Mouse (Mus musculus) heart, postnatal 0 days (tissue): Measurements from ENCODE around the gene Kcnh2. TPM values are rescaled to one million over a fixed set of nuclear protein-coding genes. Genes with fewer than 3 reads are reported as not detected.

Experiments used
- ATAC-seq: fragments of 200-750 bp; cut with Nextera tagmentation; 2 replicates; pipeline ENCODE4 v1.8.0; 2017; ENCODE audit warnings: low read depth, moderate number of reproducible peaks, moderate library complexity; ENCODE audit not compliant: insufficient read depth
- DNase-seq: peaks from one replicate; pipeline ENCODE4 v3.0.0-alpha.2; 2016; ENCODE audit warnings: low spot score
- H3K27ac ChIP-seq: fragments of 300-500 bp; sonication (generic); 2 replicates; pipeline ENCODE4 v1.5.1; 2014; ENCODE audit warnings: low read depth, mild to moderate bottlenecking
- H3K27me3 ChIP-seq: fragments of 300-500 bp; sonication (generic); 2 replicates; pipeline ENCODE4 v1.6.1; 2014; ENCODE audit warnings: low read length, mixed read lengths; ENCODE audit not compliant: control insufficient read depth, insufficient read depth
- H3K36me3 ChIP-seq: fragments of 300-500 bp; sonication (generic); replicated peaks from 2 replicates; pipeline ENCODE4 v1.6.1; 2014; ENCODE audit warnings: low read length, mixed read lengths; ENCODE audit not compliant: control insufficient read depth, insufficient read depth
- H3K4me1 ChIP-seq: fragments of 300-500 bp; sonication (generic); 2 replicates; pipeline ENCODE4 v1.6.1; 2014; ENCODE audit warnings: antibody characterized with exemption; ENCODE audit not compliant: control insufficient read depth, insufficient read depth
- H3K4me2 ChIP-seq: fragments of 300-500 bp; sonication (generic); 2 replicates; pipeline ENCODE4 v1.6.1; 2014; ENCODE audit warnings: low read depth, mild to moderate bottlenecking, low read length, moderate library complexity
- H3K4me3 ChIP-seq: fragments of 300-500 bp; sonication (generic); 2 replicates; pipeline ENCODE4 v1.5.1; 2014; ENCODE audit warnings: low read depth, low read length
- H3K9ac ChIP-seq: fragments of 300-500 bp; sonication (generic); replicated peaks from 2 replicates; pipeline ENCODE4 v1.6.1; 2014; ENCODE audit warnings: low read depth, low read length, mixed read lengths
- H3K9me3 ChIP-seq: fragments of 300-500 bp; sonication (generic); replicated peaks from 2 replicates; pipeline ENCODE4 v1.6.1; 2016; ENCODE audit warnings: low read length; ENCODE audit not compliant: control insufficient read depth
- CTCF ChIP-seq: IDR thresholded peaks from 2 replicates; pipeline ENCODE4 v1.5.1; 2016; ENCODE audit warnings: antibody characterized with exemption, control low read depth, low read depth
- EP300 ChIP-seq: IDR thresholded peaks from 2 replicates; pipeline ENCODE4 v1.6.1; 2016; ENCODE audit warnings: antibody characterized with exemption, low read depth
- WGBS: fragments of 180-500 bp; shearing (Covaris S2); extraction: QIAGEN DNeasy Blood & Tissue Kit; methylation state at CpG from one replicate; pipeline ENCODE4 v1.1.7; 2014; 5-methylcytosine and 5-hydroxymethylcytosine counted together
- polyA plus RNA-seq: library from polyadenylated mRNA; unstranded; fragments of >200 nt; fragmentation: Nextera tagmentation; extraction: Ambion mirVana; gene quantifications from 2 replicates; pipeline ENCODE4 v1.2.1, GENCODE M21; 2015
- total RNA-seq: library from RNA; depleted of rRNA; stranded (reverse); fragments of >200 nt; gene quantifications from 2 replicates; pipeline ENCODE4 v1.2.3, GENCODE M21; 2014; ENCODE audit warnings: low replicate concordance

Gene Kcnh2
- total and polyA plus RNA-seq, 2 experiments from 2014 or later: 32.1 to 86.1 TPM

GRCm38 (mm10) chr5:24326842-24327417 lies 24.5 kb downstream of the Kcnh2 start:
- H3K9me3 ChIP-seq: no peaks in the 10 kb centered on the region
- 23% methylated on average over 4 of the region's 4 CpGs for WGBS
- peaks cover 57% of the 10 kb centered on the region for H3K36me3 ChIP-seq
- H3K27me3 ChIP-seq: no peaks in the 10 kb centered on the region
- H3K9ac ChIP-seq: 0 out of 2 replicates have a peak overlapping the region, but pooled peaks have one; percentile 13
- ATAC-seq: peak; percentile 34; the same call in 1 of the 2 replicates
- DNase-seq: peak; percentile 85
- H3K4me1 ChIP-seq: peaks cover 43% of the 10 kb centered on the region
- peak overlapping the region; percentile 61 for H3K4me2 ChIP-seq
- TF ChIP-seq CTCF: no peak
- TF ChIP-seq EP300: no peak
- peak overlapping the region; percentile 84 for H3K27ac ChIP-seq
- no peak overlapping the region for H3K4me3 ChIP-seq

GRCm38 (mm10) chr5:24326166-24326841 lies 25.1 kb downstream of the Kcnh2 start:
- no peak for TF ChIP-seq EP300
- no peak for TF ChIP-seq CTCF
- 79% methylated on average over 15 of the region's 15 CpGs for WGBS
- Histone ChIP-seq H3K4me3 (no peak overlapping the region), H3K4me1 (peaks cover 44% of the 10 kb centered on the region), H3K36me3 (peaks cover 57% of the 10 kb centered on the region), H3K27me3 (no peaks in the 10 kb centered on the region), H3K9ac (no peak overlapping the region), H3K4me2 (no peak overlapping the region), H3K9me3 (no peaks in the 10 kb centered on the region), H3K27ac (peak overlapping the region; percentile 84)
- ATAC-seq (no peak), DNase-seq (no peak)

- H3K27me3 ChIP-seq: no peaks in the 10 kb centered on the region
- peaks cover 53% of the 10 kb centered on the region for H3K36me3 ChIP-seq
- no peak overlapping the region for H3K4me2 ChIP-seq
- no peak overlapping the region for H3K27ac ChIP-seq
- peaks cover 50% of the 10 kb centered on the region for H3K4me1 ChIP-seq
- DNase-seq (no peak), ATAC-seq (no peak)
- H3K9me3 ChIP-seq: no peaks in the 10 kb centered on the region
- WGBS: 53% methylated on average over 14 of the region's 14 CpGs
- H3K9ac ChIP-seq: no peak overlapping the region
- no peak overlapping the region for H3K4me3 ChIP-seq
- TF ChIP-seq EP300: no peak
- TF ChIP-seq CTCF: no peak
Measured at GRCm38 (mm10) chr5:24325251-24325650, 26.2 kb downstream of the Kcnh2 start.

- H3K27me3 ChIP-seq: no peaks in the 10 kb centered on the region
- 33% methylated on average over 21 of the region's 22 CpGs for WGBS
- DNase-seq (no peak), ATAC-seq (peak; percentile 4; the same call in 1 of the 2 replicates)
- no peak overlapping the region for H3K4me3 ChIP-seq
- peak overlapping the region; percentile 34; the same call in 1 of the 2 replicates for H3K9ac ChIP-seq
- TF ChIP-seq CTCF (no peak), EP300 (no peak)
- H3K9me3 ChIP-seq: no peaks in the 10 kb centered on the region
- no peak overlapping the region for H3K4me2 ChIP-seq
- H3K36me3 ChIP-seq: peaks cover 60% of the 10 kb centered on the region
- peak overlapping the region; percentile 44 for H3K27ac ChIP-seq
- H3K4me1 ChIP-seq: peaks cover 24% of the 10 kb centered on the region
Measured at GRCm38 (mm10) chr5:24321711-24322682, 29.4 kb downstream of the Kcnh2 start.

GRCm38 (mm10) chr5:24320894-24321293 lies 30.5 kb downstream of the Kcnh2 start:
- DNase-seq (no peak), ATAC-seq (no peak)
- H3K9ac ChIP-seq: no peak overlapping the region
- peaks cover 53% of the 10 kb centered on the region for H3K36me3 ChIP-seq
- TF ChIP-seq EP300 (no peak), CTCF (no peak)
- no peak overlapping the region for H3K4me2 ChIP-seq
- H3K4me3 ChIP-seq: no peak overlapping the region
- peaks cover 22% of the 10 kb centered on the region for H3K4me1 ChIP-seq
- WGBS: 70% methylated on average over 5 of the region's 5 CpGs
- no peaks in the 10 kb centered on the region for H3K9me3 ChIP-seq
- H3K27ac ChIP-seq: peak overlapping the region; percentile 76
- no peaks in the 10 kb centered on the region for H3K27me3 ChIP-seq
